Mouse (Mus musculus) ZHBTc4 (cell line): ENCODE measurements around the gene Sipa1l1.

Source experiments
- DNase-seq: peaks from one replicate; pipeline ENCODE4 v3.0.0-alpha.2; 2011; ENCODE audit warnings: low read depth, low spot score

The Sipa1l1 gene

GRCm38 (mm10) chr12:82374020-82374419, 204.9 kb downstream of the Sipa1l1 start:
- no peak for DNase-seq

GRCm38 (mm10) chr12:82382932-82383331, 213.8 kb downstream of the Sipa1l1 start:
- DNase-seq, result no peak

GRCm38 (mm10) chr12:82384719-82385118, 215.6 kb downstream of the Sipa1l1 start:
- DNase-seq, result no peak

GRCm38 (mm10) chr12:82387042-82387441, 217.9 kb downstream of the Sipa1l1 start:
- no peak for DNase-seq

GRCm38 (mm10) chr12:82387647-82388046, 218.5 kb downstream of the Sipa1l1 start:
- no peak for DNase-seq

- no peak for DNase-seq
Measured at GRCm38 (mm10) chr12:82388144-82388543, 219.0 kb downstream of the Sipa1l1 start.

GRCm38 (mm10) chr12:82394118-82394861, 225.2 kb downstream of the Sipa1l1 start:
- DNase-seq, result no peak

- no peak for DNase-seq
Measured at GRCm38 (mm10) chr12:82395194-82395593, 226.1 kb downstream of the Sipa1l1 start.

- no peak for DNase-seq
Measured at GRCm38 (mm10) chr12:82397193-82397592, 228.1 kb downstream of the Sipa1l1 start.

GRCm38 (mm10) chr12:82397751-82398150, 228.6 kb downstream of the Sipa1l1 start:
- no peak for DNase-seq

- DNase-seq, result no peak
Measured at GRCm38 (mm10) chr12:82398926-82399325, 229.8 kb downstream of the Sipa1l1 start.

- no peak for DNase-seq
Measured at GRCm38 (mm10) chr12:82399971-82400720, 231.0 kb downstream of the Sipa1l1 start.

GRCm38 (mm10) chr12:82400783-82401182, 231.7 kb downstream of the Sipa1l1 start:
- DNase-seq, result no peak

- DNase-seq, result no peak
Measured at GRCm38 (mm10) chr12:82401440-82401839, 232.3 kb downstream of the Sipa1l1 start.

GRCm38 (mm10) chr12:82402635-82403034, 233.5 kb downstream of the Sipa1l1 start:
- DNase-seq, result peak; percentile 85

GRCm38 (mm10) chr12:82407531-82408255, 238.6 kb downstream of the Sipa1l1 start:
- DNase-seq, result no peak

GRCm38 (mm10) chr12:82408486-82408885, 239.4 kb downstream of the Sipa1l1 start:
- DNase-seq, result no peak

- no peak for DNase-seq
Measured at GRCm38 (mm10) chr12:82409686-82410472, 240.8 kb downstream of the Sipa1l1 start.

GRCm38 (mm10) chr12:82412291-82413032, 243.3 kb downstream of the Sipa1l1 start:
- no peak for DNase-seq

GRCm38 (mm10) chr12:82415690-82416364, 246.7 kb downstream of the Sipa1l1 start:
- DNase-seq, result peak; percentile 9
